Mouse (Mus musculus) duodenum, adult 2 months (tissue): ENCODE data around the gene Cdkl1. TPM values are rescaled to one million over a fixed set of nuclear protein-coding genes. Genes with fewer than 3 reads are reported as not detected.

ENCODE experiments used
- polyA plus RNA-seq: library from polyadenylated mRNA; depleted of rRNA; stranded (reverse); fragments of >200 nt; gene quantifications from 2 replicates; pipeline ENCODE4 v1.2.3, GENCODE M21; 2012; ENCODE audit warnings: low replicate concordance; rRNA removed

Gene Cdkl1
- 0.20 TPM in 1 of 2 replicates, not detected in the other for polyA plus RNA-seq

DNA sequence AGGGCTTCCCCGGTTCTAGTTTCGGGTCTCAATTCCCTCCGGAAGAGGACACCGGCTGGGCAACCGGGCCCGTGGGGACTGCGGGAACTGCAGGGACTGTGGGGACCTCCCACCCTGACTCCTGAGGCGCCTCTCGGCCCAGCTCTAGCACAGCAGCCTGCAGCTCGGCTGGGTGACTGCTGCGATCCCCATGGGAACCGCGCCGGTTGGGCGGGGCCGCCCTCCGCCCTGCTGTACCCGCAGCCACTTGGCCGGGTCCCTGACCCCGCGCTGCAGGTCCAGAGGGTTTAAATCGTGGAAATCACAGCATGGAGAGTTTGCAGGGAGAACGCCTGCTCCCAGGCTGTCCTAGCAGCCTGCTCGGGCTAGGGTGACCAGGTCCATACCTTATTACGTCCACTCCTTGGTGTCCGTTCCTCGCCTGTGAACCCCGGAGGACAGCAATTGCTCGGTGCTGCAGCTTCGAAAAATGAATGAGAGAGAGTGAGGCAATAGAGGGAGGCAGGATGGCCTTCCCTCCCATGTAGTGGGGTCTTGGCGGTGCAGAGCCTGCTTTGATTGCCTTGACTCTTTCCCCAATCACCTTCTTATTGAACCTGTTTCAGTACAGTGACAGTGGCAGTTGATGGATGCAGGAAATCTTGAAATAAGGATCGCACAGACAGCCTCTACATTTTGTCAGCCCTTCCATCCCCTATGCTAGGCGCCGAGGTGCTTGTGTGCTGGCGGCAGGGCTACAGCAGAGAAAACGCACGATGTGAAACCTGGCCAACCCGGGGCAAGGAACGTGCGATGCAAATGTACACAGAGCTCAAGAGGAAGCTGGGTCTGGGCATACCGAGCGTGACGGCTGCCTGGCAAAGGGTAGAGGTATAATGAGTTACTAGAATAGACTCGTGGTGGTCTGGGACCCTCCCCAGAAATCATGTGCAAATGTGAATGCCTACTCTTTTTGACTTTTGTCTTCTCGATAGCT lies at the start of gene Cdkl1:
Gene Cdkl1, minus strand, starts transcription at position 738 of the 976 bp plus-strand sequence.

DNA sequence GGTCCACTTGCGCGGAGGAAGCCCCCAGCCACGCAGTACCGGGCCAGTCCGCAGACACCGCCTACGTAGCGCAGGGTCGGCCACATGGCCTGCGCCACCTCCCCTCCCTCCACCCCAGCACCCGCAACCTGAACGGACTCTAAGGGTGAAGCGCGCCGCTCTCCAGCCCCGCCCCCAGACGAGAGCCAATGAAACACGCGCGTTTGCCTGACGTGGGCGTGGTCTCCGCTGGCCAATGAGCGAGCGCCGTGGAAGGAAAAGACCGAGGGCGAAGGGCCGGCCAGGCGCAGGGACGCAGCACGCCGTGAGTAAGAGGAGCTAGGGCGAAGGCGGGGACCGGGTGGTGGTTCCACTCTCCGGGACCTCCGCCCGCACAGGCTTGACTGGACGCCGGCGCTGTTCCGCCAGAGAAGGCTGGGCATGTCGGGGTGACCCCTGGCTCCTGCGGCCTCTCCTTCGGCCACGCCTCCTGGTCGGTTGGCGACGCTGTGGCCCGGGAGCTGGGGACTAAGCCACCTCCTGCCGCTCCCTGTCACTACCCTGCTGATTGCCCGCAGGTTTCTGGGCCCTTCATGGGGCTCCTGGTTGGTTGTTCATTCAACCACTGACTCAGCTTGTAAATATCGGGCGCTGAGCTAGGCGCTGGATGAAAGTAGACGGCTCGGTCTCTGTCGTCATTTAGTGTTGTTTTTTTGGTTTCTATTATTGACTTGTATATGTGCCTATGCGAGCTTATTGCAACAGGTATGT lies 66.2 kb downstream of the Cdkl1 start, which contains the start of the genes L2hgdh and Atp5s:
Gene L2hgdh, minus strand, starts transcription at position 163 of the 750 bp plus-strand sequence.
Gene Atp5s, plus strand, starts transcription at position 240 of the 750 bp plus-strand sequence.

Other genes with a start within 250 kb of the Cdkl1 start
- 7.3 and 7.5 TPM in 2 replicates for gene Vcpkmt, start 208.2 kb downstream of the Cdkl1 start, polyA plus RNA-seq
- 5.8 and 6.3 TPM in 2 replicates for gene Sos2, start 109.4 kb downstream of the Cdkl1 start, polyA plus RNA-seq
- gene L2hgdh, start 66.4 kb downstream of the Cdkl1 start, polyA plus RNA-seq, result 4.1 and 11.2 TPM in 2 replicates
- gene Atp5s, start 66.3 kb downstream of the Cdkl1 start, polyA plus RNA-seq, result 7.3 and 9.8 TPM in 2 replicates
- gene Atl1, start 101.3 kb upstream of the Cdkl1 start, polyA plus RNA-seq, result 0.21 and 1.1 TPM in 2 replicates
- gene Map4k5, start 101.9 kb upstream of the Cdkl1 start, polyA plus RNA-seq, result 2.4 and 4.0 TPM in 2 replicates
- 1.7 and 2.1 TPM in 2 replicates for gene Sav1, start 195.7 kb upstream of the Cdkl1 start, polyA plus RNA-seq